Mouse (Mus musculus) lung, postnatal 14 days (tissue): ENCODE data around the gene Sec22c.

Experiments used
- DNase-seq: peaks from one replicate; pipeline ENCODE4 v3.0.0; 2021

Gene Sec22c

DNA sequence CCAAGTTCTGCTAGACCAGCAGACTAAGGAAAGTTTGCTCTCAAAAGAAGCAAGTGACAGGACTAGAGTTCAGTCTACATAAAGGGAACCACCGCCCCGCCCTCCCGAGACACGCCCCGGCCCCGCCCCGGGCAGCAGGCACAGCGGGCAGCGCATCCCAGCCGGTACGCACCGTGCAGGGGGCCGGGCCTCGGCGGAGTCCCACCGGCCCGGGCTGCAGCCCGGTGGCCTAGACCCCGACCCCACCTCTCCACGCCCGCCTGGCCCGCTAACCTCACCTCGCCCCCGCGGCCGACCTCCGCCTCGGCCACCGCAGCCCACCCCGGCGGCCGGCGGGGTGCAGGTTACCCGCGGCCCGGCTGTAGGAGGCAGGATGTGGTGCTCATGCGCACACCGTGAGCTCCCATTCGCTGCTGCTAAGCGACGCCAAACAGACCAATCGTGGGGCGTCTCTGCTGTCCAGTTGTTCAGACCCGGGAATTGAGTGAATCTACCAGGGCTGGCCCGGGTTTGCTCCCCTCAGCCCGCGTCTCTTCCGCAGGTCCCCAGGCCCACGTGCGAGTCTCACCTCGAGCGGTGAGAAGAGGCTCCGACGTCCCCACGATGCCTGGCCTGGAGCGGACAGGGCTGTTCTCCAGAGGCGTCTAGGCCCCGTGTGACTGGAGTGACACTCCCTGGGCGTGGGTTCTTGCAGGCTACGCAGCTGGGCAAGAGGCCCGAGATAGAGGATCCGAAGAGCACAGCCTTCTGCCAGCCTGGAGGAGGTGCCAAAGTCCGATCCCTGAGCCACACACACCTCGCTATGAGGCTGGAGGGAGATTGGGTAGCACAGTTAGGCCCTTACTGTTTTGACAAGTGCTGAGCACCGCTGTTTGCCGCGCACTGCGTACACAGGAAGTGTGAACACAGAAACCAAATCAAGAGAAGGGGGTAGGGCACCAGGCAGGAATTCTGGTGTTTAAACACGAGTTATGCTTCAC, at the start of gene Sec22c:
Gene Sec22c, minus strand, starts transcription at position 845 of the 980 bp plus-strand sequence.
- DNase-seq, result peak; percentile 90

DNA sequence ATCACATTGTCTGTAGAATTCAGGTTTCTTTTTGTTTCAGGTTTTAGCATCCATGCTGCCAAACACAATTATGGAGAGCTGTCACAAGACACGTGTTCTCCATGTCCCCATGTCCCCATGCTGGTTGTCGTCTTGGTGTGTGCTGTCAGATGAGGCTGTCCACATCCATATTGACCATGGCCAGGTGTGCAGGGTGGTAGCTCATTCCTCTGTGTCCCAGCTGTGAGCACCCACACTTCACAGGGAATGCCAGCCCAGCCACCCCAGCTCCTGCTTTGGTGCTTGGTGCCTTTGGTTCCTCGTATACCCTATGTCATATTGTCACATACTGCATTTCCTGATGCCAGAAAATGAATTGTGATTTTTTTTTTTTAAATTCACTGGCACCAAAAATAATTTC, 49.3 kb upstream of the Sec22c start:
- DNase-seq, result no peak

DNA sequence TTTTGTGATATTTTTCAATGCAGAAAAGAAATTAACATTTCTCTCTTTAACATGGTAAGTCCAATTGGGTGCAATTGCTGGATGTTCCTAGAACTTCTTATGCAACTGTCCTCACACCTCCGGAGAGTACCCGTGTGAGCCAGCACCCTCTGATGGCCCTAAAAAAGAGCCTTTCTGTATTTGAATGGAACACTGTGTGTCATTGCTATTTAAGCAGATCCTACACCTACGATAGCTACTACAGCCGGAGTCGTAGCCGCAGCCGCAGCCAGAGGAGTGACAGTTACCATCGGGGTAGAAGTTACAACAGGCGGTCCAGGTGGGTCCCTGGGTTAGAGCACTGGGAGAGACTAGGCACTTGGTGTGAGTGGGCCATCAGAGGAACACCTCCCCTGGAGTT, 47.5 kb upstream of the Sec22c start:
- DNase-seq, result no peak

- DNase-seq, result no peak
These were observed 38.8 kb upstream of the Sec22c start for GRCm38 (mm10) chr9:121744051-121744450.

DNA sequence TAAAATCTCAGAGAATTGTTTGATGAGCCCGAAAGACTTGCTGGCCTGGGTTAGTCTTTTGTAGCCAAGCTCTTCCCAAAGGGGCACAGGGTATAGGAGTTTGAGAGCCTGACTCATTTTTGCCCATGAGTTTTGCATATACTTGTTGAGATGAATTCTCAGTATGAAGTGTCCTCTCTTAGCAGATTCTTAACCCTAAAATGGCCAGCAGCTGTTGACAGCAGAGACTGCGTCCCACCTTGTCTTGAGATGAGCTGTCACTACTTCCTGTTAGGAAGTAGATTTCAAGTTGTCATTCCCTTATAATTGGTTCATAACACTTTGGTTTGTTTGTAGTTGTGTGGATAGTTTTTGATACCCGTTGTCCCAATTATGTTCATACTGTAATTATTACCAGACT, 35.9 kb upstream of the Sec22c start:
- no peak for DNase-seq

- DNase-seq, result no peak
These were observed 35.2 kb upstream of the Sec22c start for GRCm38 (mm10) chr9:121740490-121740889.

DNA sequence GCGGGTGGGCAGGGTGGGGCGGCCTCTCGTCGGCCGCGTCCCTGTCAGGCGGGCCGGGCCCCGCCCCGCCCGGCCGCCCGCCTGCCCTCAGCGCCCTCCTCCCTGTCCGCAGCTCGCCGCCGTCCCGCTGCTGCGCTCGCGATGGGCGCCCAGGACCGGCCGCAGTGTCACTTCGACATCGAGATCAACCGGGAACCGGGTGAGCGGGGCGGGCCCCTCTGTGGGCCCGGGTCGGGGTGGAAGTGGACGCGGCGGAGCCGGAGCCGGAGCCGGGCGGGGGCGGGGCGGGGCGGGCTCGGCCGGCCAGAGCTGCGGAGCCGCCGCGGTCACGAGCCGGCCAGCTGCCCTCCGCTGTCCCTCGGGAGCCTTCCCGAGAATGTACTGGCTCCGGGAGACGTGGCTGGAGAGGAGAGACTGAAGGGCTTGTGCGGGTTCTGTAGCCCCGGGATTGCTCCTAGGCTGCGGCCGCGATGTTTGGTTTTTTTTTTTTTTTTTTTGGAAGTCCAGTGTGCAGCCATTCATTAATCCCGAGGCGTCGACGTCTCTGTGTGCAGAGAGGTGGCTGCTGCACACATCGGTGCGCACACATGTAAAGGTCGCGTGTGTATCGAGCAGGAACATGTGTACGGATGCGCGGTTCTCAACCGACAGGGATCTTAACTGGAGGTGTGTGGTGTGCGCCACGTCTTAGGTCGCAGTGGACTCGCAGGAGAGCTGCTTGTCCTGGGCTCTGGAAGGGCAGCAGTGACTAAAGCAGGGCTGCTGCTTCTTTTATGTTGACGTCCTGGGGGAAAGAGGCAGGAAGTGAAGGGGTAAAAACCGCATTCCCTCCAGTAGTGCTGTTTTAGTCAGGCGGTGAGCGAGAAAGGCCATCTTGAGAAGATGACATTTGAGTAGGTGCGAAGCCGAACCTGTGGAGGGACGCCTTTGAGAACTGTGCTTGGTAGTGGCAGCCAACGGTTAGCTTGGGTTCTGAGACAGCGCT, 14.3 kb upstream of the Sec22c start:
- DNase-seq, result peak; percentile 14

- DNase-seq, result peak; percentile 98
These were observed 13.6 kb upstream of the Sec22c start, which contains the start of gene Nktr for GRCm38 (mm10) chr9:121718792-121719318. Gene Nktr, plus strand, starts transcription at chr9:121719169.

- DNase-seq, result no peak
These were observed 12.9 kb upstream of the Sec22c start for GRCm38 (mm10) chr9:121718070-121718705.

DNA sequence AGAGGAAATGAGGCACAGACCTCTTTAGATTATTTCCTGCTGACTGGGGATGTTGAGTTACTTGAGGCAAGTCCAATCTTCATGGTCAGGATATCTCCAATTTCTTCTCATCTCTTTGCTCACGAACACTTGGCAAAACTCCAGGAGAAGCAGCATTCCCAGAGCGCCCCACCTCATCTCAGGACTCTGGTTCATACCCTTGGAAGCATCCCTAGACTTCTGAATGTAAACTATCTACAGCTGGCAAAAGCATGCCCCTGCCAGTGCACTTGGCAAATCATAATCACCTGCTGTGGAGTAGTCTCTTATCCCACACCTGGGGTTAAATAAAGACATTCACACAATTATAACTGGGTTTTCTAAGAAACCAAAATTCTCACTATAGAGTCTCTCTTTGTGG, 11.8 kb upstream of the Sec22c start:
- no peak for DNase-seq

DNA sequence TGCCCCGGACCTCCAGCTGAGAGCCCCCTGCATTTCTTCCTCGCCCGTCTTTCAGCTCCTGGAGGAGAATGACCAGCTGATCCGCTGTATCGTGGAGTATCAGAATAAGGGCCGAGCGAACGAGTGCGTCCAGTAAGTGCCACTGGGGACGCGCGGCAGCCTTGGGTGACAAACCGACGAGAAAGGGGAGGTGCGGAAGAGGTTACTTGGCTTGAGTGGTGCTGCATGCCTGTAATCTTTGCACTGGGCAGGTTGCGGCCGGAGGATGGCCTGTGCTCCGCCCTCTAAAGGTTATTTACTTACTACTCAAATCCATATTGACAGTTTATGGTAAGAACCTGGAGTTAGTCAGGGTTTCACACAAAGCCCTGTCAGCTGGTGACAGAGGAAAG, 5.3 kb upstream of the Sec22c start:
- peak; percentile 43 for DNase-seq

DNA sequence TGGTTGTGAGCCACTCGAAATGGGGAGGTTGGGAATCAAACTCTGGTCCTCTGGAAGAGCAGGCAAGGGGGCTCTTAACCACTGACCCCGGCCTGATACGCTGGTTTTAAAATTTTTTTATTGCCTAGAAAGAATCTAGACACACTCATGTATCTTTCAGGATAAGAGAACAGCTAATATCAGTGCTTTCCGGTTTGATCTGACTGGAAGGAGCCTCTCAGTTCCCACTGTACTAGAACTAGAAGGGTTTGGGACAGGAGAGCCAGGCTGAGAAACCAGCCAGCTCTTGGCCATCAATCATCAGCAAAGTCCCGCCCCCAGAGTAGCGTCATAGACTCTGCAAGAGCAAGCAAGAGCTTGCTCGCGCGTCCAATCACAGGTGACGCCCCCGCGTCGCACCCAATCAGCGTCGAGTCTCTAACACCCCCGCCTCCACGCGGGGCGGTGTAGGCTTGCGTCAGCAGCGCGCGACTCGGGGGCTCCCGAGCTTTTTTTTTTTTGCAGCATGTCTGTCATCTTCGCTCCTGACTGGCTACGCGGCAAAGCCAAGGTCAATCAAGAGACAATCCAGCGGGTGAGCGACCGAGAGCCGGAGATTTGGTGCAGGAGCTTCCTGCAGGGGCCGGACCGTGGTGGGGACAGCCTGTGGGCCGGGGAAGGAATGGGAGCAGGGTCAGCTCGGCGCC, 4.8 kb upstream of the Sec22c start, which contains the start of gene Ss18l2:
Gene Ss18l2, plus strand, starts transcription at position 432 of the 686 bp plus-strand sequence.
- peak; percentile 99 for DNase-seq

- no peak for DNase-seq
These were observed 3.5 kb upstream of the Sec22c start for GRCm38 (mm10) chr9:121708506-121709486.

DNA sequence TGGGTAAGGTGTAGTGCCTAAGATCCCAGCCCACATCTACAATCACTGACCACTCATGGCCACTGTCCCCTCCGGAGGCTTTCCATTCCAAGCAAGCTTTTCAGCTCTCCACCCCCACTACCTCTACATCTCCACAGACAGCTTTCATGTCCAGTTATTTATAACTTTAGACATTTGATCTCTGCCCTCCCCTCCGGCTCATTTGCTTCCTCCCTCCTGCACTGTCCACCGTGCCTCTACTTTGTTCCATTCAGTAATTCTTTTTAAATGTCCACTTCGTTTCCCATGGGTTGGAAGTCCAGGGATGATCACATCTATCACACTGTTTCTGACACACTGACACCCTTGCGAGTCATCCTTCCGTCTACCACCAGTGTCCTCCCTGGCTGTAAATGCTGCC, 2.5 kb upstream of the Sec22c start:
- no peak for DNase-seq

DNA sequence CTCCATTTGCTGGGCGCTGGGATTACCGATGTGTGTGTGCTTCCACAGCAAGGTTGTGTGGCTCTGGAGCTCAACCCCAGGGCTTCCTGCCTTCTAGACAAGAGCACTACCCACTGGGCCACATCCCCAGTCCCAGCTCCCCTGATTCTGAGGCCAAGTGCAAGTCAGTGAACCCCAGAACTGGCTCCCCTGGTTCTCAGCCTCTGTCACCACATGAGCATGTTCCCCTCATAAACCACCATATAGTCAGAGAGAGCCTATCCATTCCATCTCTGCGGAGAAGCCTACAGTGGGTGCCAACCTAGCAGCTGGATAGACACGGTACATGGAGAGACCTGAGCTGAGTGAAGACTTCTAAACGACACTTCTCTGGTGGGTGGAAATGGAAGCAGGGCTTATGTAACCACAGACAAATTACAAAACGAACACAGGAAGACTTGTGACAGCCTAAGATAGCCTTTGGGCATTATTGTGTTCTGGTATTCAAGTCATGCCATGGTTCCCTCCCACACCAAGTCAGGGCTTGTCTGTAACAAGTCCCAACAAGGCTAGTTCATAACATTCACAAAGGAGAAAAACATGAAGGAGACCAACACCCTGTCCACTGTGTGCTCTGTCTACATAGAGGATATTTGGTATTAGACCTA, 862 bp upstream of the Sec22c start:
- no peak for DNase-seq

DNA sequence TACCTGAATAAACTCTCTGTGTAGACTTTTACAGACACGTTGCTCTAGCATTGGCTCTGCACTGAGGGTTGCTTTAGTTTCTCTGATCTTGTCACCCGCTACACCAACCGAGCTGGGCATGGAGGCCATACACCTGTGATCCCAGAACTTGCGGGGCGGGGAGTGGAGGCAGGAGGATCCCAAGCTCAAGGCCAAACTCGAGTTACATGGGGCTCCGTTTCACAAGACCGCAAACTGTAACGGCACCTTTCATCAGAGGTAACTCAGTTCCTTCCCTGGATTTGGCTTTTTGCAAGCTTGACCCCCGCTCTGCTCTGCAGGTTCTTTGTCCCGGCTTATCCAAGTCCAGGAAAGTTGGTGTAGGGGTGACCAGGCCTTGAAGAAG, 1.0 kb downstream of the Sec22c start:
- DNase-seq, result no peak

DNA sequence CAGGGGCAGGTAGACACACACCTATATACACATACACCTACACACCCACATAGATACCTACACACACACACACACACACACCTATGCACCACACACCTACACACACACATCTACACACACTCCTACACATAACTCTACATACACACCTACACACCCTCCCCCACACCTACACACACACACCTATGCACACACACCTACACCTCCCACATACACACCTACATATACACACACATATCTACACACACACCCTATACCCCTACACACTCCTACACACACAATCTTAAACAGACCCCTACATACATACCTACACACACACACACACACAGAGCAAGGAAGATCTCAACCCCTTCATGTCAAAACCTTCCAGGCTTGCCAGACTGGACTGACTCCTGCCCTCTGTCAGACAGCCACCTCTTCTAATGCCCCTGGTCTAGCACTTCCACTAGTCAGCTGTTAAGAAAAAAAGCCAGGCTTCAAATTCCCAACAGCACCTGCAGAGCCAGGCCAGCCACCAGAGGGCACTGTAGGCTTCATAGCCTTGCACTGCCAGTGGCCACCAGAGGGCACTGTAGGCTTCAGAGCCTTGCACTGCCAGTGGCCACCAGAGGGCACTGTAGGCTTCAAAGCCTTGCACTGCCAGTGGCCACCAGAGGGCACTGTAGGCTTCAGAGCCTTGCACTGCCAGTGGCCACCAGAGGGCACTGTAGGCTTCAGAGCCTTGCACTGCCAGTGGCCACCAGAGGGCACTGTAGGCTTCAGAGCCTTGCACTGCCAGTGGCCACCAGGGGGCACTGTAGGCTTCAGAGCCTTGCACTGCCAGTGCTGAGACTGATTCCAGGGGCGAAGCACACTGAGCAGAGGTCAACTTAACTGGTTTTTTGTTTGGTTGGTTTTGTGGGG, 7.9 kb downstream of the Sec22c start:
- DNase-seq, result peak; percentile 81

DNA sequence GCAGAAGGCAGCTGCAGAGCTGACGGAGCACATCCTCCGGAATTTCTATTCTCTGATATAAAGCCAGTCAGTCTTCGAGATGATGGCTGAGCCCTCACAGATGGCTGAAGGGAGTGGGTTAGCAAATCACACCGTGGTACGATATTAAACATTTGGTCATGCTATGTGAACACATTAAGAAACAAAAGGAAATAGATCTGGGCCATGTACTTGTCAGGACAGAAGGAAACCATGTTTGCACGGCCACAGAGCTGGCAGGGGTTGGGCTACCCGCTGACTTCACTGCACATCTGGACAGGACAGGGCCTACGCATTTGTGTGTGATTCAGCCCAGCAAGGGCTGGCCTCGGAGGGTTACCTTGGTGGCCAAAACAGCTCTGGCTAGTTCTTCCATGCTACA, 8.7 kb downstream of the Sec22c start:
- DNase-seq, result no peak

DNA sequence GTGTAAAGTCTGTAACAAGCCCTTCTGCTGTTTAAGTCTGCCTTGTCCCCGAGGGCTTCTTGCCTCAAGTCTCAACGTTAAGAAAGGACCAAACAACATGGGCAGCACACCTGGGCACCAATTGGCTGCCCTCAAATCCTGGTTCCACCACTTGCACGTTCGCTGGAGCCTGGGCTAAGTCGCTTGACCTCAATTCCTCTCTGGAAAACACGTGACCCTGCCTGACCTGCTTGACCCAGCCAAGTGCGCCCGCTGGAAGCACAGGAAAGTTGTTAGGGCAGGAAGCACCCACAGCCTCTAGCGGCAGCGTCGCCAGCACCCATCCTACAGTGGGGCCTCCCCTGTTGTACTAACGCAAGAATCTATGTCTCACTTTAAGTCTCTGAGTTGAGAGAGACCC, 10.6 kb downstream of the Sec22c start:
- no peak for DNase-seq
